Mouse (Mus musculus) c-Kit-positive CD71-negative TER-119-negative erythroid progenitor cells, embryonic 14.5 days (primary cell): Measurements from ENCODE around the gene Bap1.

Experiments used
- DNase-seq: peaks from one replicate; pipeline ENCODE4 v3.0.0-alpha.2; 2013; ENCODE audit warnings: low read depth

The Bap1 gene

DNA sequence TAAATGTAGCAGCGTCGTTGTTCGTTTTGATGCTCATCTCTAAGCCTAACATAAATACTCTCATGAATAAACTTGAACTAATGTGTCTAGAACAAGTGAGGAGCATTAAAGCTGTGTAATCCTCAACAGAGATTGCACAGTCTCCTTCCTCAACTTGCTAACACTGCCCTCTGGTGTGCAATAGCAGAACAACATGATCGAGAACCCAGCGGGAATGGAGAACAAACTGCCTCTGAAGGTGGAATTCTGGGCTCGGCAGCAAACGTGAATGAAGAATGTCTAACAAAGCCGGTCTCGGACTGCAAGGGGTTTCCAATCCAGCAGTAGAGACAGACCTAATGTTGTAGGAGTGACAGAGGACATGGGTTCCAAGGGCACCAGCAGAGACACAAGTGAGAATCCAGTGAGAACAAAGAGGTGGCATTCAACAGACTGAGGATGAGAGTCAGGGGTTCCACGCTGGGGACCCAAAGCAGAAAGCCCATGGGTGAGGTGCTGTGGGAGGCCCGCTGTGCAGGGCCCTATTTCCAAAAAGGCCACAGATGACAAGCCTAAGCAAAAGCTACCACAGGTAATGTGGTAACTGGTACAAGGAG, 17.2 kb upstream of the Bap1 start:
- DNase-seq: peak; percentile 88

GRCm38 (mm10) chr14:31237101-31237882, 14.0 kb upstream of the Bap1 start:
- DNase-seq: no peak

DNA sequence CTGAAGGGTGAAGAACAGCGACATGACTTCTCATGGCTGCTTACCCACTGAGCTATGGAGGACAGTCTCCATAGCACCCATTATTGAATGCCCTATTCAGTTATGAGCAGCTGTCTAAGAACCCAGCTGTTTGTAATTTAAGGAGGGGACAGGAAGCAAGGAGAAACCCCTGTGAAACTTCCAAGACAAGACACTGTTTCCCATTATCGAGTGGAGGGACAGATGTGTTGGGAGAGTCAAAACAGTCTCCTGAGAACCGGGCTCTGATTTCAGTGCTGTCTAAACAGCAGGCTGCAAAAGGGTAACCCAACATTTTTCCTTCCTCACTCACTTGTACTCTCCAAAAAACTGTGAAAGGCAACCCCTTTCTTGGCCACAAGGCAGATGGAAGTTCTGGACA, 10.7 kb upstream of the Bap1 start:
- no peak for DNase-seq

DNA sequence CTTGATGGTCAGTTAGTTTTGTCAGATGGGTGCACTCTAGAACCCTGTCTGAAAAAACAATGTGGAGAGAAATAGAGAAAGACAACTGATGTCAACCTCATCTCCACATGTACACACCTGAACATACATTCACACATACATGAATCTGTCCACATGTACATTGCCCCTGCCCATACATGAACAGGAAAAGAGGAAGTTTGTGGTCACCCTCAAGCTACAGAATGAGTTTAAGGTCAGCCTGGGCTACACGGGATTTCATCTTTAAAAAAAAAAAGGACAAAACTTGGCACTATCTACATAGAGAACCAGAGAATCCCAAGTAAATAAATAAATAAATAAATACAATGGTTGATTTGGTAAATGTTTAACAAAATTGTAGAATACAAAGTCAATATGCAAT, 6.5 kb upstream of the Bap1 start:
- no peak for DNase-seq

GRCm38 (mm10) chr14:31245946-31246345, 5.3 kb upstream of the Bap1 start:
- DNase-seq: no peak

DNA sequence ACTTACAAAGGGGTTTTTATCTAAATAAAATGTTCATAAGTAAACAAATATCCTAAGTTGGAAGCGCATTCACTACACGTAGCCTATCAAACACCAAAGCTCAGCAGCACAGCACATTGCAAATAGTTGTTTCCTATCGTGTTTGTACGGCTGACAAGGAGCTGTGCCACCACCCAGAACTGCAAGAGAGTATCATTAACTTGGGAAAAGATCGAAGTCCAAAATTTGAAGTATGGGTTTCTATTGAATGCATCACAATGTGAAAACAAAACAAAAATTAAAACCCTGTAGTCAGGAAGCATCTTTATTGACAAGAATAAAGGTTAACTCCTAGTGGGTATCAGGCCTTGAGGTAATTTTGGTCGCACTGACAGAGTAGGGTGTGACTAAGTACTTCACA, 2.9 kb upstream of the Bap1 start:
- DNase-seq: no peak

DNA sequence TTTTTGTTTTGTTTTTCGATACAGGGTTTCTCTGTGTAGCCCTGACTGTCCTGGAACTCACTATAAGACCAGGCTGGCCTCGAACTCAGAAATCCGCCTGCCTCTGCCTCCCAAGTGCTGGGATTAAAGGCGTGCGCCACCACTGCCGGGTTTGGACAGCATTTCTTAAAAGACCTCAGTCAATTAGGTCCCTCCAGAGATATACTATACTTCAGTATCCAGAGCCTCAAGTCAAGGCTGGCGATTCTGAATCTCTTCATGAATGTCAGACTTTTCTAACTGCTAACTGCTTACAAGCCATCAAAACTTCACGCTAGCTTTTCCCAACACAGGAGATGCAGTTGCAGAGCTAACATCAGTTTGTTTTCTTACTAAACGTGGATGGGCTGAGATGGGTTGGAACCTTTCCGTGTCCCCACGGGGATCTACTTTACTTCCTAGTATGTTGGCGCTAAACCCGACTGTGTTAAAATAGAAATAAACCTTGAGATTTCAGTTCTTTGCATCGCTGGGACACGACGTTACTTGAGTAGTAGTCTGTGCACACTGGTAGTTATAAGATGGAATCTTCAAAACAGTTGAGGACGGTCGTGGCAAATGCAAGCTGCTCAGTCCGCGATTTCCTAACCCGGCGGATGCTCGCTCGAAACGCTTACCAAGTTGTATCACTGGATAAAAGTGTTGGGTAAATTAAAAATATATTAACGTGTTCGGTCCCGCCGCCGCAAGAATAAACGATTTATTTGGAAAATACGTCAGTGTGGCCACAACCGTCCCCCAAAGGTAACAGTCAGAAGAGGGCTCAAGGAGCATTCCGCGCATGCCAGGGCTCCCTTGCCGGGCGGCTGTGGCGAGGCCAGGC, 797 bp upstream of the Bap1 start:
- no peak for DNase-seq

DNA sequence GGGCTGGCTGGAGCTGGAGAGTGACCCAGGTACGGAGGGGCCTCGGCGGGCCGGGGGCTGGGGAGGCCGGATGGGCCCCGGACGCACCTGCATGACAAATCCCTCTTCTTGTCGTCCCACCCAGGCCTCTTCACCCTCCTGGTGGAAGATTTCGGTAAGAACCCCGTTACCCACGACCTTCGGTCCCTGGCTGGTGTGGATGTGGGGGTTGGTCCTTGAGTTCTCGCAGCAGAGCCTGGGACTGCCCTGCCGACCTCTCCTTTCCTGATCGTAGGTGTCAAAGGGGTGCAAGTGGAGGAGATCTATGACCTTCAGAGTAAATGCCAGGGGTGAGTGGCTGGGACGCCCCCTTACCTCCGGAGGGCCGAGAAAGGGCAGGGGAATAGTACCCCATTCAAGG, 376 bp downstream of the Bap1 start:
- DNase-seq: no peak

DNA sequence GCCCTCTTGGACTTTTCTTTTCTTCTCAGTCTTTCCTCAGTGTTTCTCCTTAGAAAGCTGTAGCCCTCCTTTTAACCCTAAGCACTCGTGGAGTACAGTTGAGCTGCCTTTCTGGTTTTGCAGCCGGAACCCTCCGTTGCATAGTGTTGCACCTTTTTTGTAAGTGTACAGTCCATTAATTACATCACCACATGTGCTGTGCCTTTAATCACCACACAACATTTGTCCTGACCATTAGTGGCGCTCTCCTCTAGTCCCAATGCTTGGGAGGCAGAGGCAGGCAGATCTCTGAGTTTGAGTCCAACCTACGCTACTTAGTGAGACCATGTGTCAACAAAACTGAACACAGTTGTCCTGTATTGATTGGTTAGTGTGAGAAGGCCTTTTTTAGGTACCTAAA, 841 bp downstream of the Bap1 start:
- DNase-seq: no peak

GRCm38 (mm10) chr14:31258476-31259050, 7.3 kb downstream of the Bap1 start:
- DNase-seq: no peak

DNA sequence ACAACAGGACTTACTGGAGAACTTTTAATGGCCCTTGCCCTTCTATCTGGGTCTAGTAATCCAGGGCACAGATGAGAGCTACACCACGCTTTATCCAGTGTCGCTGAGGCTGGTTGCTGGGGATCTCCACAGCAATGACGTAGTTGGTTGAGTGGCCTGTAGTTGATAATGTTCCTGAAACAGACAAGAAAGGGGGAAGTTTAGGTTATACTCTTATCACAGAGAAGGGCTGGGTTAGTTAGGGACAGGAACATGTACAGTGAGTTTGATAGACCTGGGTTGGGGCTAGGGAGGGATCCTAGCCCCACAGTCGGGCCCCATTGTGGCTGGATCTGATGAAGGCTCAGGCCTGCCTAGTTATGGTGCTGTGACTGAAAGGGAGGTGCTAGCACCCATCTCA, 9.1 kb downstream of the Bap1 start:
- peak; percentile 28 for DNase-seq

- no peak for DNase-seq
Measured at GRCm38 (mm10) chr14:31260932-31261331, 9.7 kb downstream of the Bap1 start.

- DNase-seq: no peak
Measured at GRCm38 (mm10) chr14:31267649-31268048, 16.4 kb downstream of the Bap1 start.

GRCm38 (mm10) chr14:31268301-31269001, 17.2 kb downstream of the Bap1 start:
- DNase-seq: no peak

DNA sequence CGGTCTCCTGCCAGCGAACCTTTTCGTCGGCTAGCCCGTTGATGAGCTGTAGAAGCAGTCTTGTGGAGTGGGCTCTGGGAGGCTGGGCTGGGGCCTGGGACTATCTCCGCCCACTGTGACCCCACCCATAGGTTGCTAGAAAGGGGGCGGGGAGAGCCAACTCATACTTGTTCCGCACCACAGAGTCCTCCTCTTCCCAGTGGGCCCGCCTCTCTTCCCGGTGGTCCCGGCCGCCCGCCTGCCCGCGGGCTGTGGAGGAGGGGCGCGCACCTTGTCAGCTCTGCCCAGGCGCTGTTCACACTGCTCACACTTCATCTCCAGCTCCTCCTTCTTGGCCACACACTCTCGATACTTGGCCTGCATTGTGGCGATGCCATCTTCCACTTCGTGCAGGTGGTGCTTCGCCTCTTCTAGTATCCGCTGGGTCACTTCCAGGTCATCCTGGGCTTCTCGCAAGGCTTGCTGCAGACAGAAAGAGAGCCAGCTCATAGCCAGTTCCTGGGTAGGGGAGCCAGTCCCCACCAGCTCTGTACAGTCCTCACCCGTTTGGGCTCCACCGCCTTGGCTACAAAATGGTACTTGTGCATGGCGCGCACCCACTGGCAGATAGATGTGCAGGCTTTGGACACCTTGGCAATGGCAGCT, 18.3 kb downstream of the Bap1 start:
- DNase-seq: peak; percentile 34

DNA sequence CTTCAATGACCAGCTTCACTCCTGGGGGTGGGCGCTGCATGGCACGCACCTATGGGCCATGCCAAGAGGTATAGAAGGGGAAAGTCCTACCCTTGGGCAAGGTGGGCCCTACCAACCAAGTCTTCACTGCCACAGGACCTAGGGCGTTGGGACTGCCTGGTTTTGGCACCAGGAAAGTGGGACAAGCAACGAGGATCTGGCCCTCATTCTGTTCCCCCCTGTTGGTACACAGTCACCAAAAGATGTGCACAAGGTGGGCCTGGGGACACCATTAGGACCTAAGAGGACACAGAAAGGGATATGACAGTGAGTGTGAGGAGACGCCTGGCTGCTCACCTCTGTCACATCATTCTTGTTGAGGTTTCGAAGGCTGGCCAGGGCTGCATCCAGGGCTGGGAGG, 19.9 kb downstream of the Bap1 start:
- DNase-seq: no peak

DNA sequence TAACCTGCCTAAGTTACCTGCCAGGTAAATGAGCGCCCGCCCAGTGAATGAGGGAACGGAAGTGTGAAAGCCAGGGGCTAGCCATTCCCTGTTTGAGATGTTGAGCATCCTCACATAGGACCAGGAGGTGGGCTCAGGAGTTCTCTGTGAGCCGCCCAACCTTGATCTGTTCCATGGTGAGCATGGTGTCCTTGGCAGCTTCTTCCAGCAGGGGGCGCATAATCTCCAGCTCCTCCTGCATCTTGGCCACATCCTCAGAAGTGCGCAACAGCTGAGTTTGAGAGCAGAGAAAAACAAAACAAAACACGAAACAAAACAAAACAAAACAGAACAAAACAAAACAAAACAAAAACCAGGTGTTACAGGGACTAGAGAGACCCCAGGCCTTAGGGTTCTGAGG, 20.9 kb downstream of the Bap1 start:
- peak; percentile 74 for DNase-seq

GRCm38 (mm10) chr14:31285728-31286127, 34.5 kb downstream of the Bap1 start:
- no peak for DNase-seq
